Mouse (Mus musculus) forebrain, embryonic 14.5 days (tissue): ENCODE results near the gene Ccdc57. TPM values are rescaled to one million over a fixed set of nuclear protein-coding genes. Genes with fewer than 3 reads are reported as not detected.
"Not testable (repeated sequence)": the region's sequence is repeated elsewhere in the genome, so short reads cannot be mapped to it uniquely, and the experiment has no call there.

Source experiments
- ATAC-seq: fragments of 200-750 bp; cut with Nextera tagmentation; 2 replicates; pipeline ENCODE4 v1.8.0; 2017; ENCODE audit warnings: mild to moderate bottlenecking, moderate library complexity
- DNase-seq: peaks from one replicate; pipeline ENCODE4 v3.0.0-alpha.2; 2015; ENCODE audit warnings: low spot score
- H3K27ac ChIP-seq: fragments of 300-500 bp; sonication (generic); 2 replicates; pipeline ENCODE4 v1.5.1; 2014; ENCODE audit warnings: low read depth, mild to moderate bottlenecking, control low read depth, low read length, moderate library complexity
- H3K27me3 ChIP-seq: fragments of 300-500 bp; sonication (generic); replicated peaks from 2 replicates; pipeline ENCODE4 v1.6.1; 2014; ENCODE audit warnings: low read length, control low read depth, mixed read lengths; ENCODE audit not compliant: control insufficient read depth, insufficient read depth
- H3K36me3 ChIP-seq: fragments of 300-500 bp; sonication (generic); 2 replicates; pipeline ENCODE4 v1.6.1; 2014; ENCODE audit warnings: low read length, control low read depth; ENCODE audit not compliant: control insufficient read depth, insufficient read depth
- H3K4me1 ChIP-seq: fragments of 300-500 bp; sonication (generic); 2 replicates; pipeline ENCODE4 v1.6.1; 2014; ENCODE audit warnings: antibody characterized with exemption, low read length, control low read depth; ENCODE audit not compliant: control insufficient read depth, insufficient read depth
- H3K4me2 ChIP-seq: fragments of 300-500 bp; sonication (generic); 2 replicates; pipeline ENCODE4 v1.6.1; 2014; ENCODE audit warnings: mild to moderate bottlenecking, control low read depth, low read length
- H3K4me3 ChIP-seq: fragments of 300-500 bp; sonication (generic); 2 replicates; pipeline ENCODE4 v1.5.1; 2014; ENCODE audit warnings: low read depth, low read length, control low read depth
- H3K9ac ChIP-seq: fragments of 300-500 bp; sonication (generic); 2 replicates; pipeline ENCODE4 v1.6.1; 2014; ENCODE audit warnings: mild to moderate bottlenecking, low read length, control low read depth, moderate library complexity
- H3K9me3 ChIP-seq: fragments of 300-500 bp; sonication (generic); replicated peaks from 2 replicates; pipeline ENCODE4 v1.6.1; 2016; ENCODE audit warnings: low read length, control low read depth, mixed read lengths; ENCODE audit not compliant: control insufficient read depth
- WGBS: fragments of 180-500 bp; shearing (Covaris S2); extraction: QIAGEN DNeasy Blood & Tissue Kit; methylation state at CpG from one replicate; pipeline ENCODE4 v1.1.7; 2014; 5-methylcytosine and 5-hydroxymethylcytosine counted together
- polyA plus RNA-seq: library from polyadenylated mRNA; unstranded; fragments of >200 nt; fragmentation: Nextera tagmentation; extraction: Ambion mirVana; gene quantifications from 2 replicates; pipeline ENCODE4 v1.2.1, GENCODE M21; 2014

Ccdc57 gene
- polyA plus RNA-seq, 1 experiment from 2014 or later = 5.0 TPM

GRCm38 (mm10) chr11:120784064-120784791 lies 148.4 kb downstream of the Ccdc57 start, which contains the start of the genes Rfng and Gps1:
Rfng (minus strand) TSS chr11:120784207.
Gps1 (plus strand) TSS chr11:120784272.
- peaks cover 11% of the 10 kb centered on the region for H3K4me1 ChIP-seq
- H3K27me3 ChIP-seq = no peaks in the 10 kb centered on the region
- peak within 1 kb of the TSS; percentile 97 for H3K4me2 ChIP-seq
- ATAC-seq (peak; percentile 90), DNase-seq (peak; percentile 85)
- peaks cover 54% of the 10 kb centered on the region for H3K36me3 ChIP-seq
- H3K27ac ChIP-seq = peak within 1 kb of the TSS; percentile 66
- H3K4me3 ChIP-seq = peak within 1 kb of the TSS; percentile 94
- no peaks in the 10 kb centered on the region for H3K9me3 ChIP-seq
- WGBS = under 1% methylated on average over 84 of the region's 107 CpGs
- H3K9ac ChIP-seq = peak within 1 kb of the TSS; percentile 91

- DNase-seq (no peak), ATAC-seq (peak; percentile 44; the same call in 1 of the 2 replicates)
- H3K9me3 ChIP-seq = no peaks in the 10 kb centered on the region
- peak overlapping the region; percentile 97 for H3K4me2 ChIP-seq
- peaks cover 11% of the 10 kb centered on the region for H3K4me1 ChIP-seq
- H3K9ac ChIP-seq = peak overlapping the region; percentile 91
- peak overlapping the region; percentile 94 for H3K4me3 ChIP-seq
- H3K36me3 ChIP-seq = peaks cover 50% of the 10 kb centered on the region
- 2% methylated on average over 42 of the region's 42 CpGs for WGBS
- peak overlapping the region; percentile 66 for H3K27ac ChIP-seq
- H3K27me3 ChIP-seq = no peaks in the 10 kb centered on the region
Observed at GRCm38 (mm10) chr11:120783426-120784063, 149.1 kb downstream of the Ccdc57 start.

GRCm38 (mm10) chr11:120781361-120781760 lies 151.3 kb downstream of the Ccdc57 start:
- DNase-seq, H3K4me3 ChIP-seq, H3K4me2 ChIP-seq, H3K9ac ChIP-seq, H3K27ac ChIP-seq, H3K27me3 ChIP-seq, H3K9me3 ChIP-seq, ATAC-seq: not testable (repeated sequence)
- 92% methylated on average over 6 of the region's 6 CpGs for WGBS
- H3K36me3 ChIP-seq = peaks cover 28% of the 10 kb centered on the region
- H3K4me1 ChIP-seq = peaks cover 11% of the 10 kb centered on the region

- Histone ChIP-seq H3K4me3 (no peak overlapping the region), H3K27ac (no peak overlapping the region), H3K9me3 (no peaks in the 10 kb centered on the region), H3K9ac (no peak overlapping the region), H3K4me2 (no peak overlapping the region), H3K27me3 (no peaks in the 10 kb centered on the region), H3K4me1 (peaks cover 6% of the 10 kb centered on the region), H3K36me3 (peaks cover 21% of the 10 kb centered on the region)
- no peak for DNase-seq
- 84% methylated on average over 1 of the region's 1 CpGs for WGBS
- no peak for ATAC-seq
Observed at GRCm38 (mm10) chr11:120779876-120780275, 152.8 kb downstream of the Ccdc57 start.

GRCm38 (mm10) chr11:120777123-120777522 lies 155.5 kb downstream of the Ccdc57 start:
- Histone ChIP-seq H3K4me3 (no peak overlapping the region), H3K27me3 (no peaks in the 10 kb centered on the region), H3K4me2 (no peak overlapping the region), H3K36me3 (peaks cover 17% of the 10 kb centered on the region), H3K9me3 (no peaks in the 10 kb centered on the region), H3K4me1 (no peaks in the 10 kb centered on the region), H3K9ac (no peak overlapping the region), H3K27ac (no peak overlapping the region)
- WGBS = 27% methylated on average over 6 of the region's 6 CpGs
- ATAC-seq = no peak
- DNase-seq = no peak

Other genes starting within 250 kb of the Ccdc57 start
- 108 and 140 TPM in 2 replicates for gene Cenpx, start 219.1 kb downstream of the Ccdc57 start, polyA plus RNA-seq
- 39.0 and 59.5 TPM in 2 replicates for gene Lrrc45, start 218.9 kb downstream of the Ccdc57 start, polyA plus RNA-seq
- 110 and 119 TPM in 2 replicates for gene Rac3, start 211.4 kb downstream of the Ccdc57 start, polyA plus RNA-seq
- 11.2 and 13.7 TPM in 2 replicates for gene Dcxr, start 205.6 kb downstream of the Ccdc57 start, polyA plus RNA-seq
- 0.98 and 1.1 TPM in 2 replicates for gene Cbr2, start 200.8 kb downstream of the Ccdc57 start, polyA plus RNA-seq
- gene Hmga1b, start 170.1 kb downstream of the Ccdc57 start, polyA plus RNA-seq = 3.8 and 3.9 TPM in 2 replicates
- 39.4 and 64.8 TPM in 2 replicates for gene Rfng, start 148.7 kb downstream of the Ccdc57 start, polyA plus RNA-seq
- 348 and 350 TPM in 2 replicates for gene Gps1, start 148.6 kb downstream of the Ccdc57 start, polyA plus RNA-seq
- 53.5 and 58.6 TPM in 2 replicates for gene Dus1l, start 136.5 kb downstream of the Ccdc57 start, polyA plus RNA-seq
- gene Fasn, start 108.3 kb downstream of the Ccdc57 start, polyA plus RNA-seq = 84.2 and 102 TPM in 2 replicates
- gene Slc16a3, start 15.6 kb upstream of the Ccdc57 start, polyA plus RNA-seq = 3.8 and 5.6 TPM in 2 replicates
- gene Csnk1d, start 58.5 kb upstream of the Ccdc57 start, polyA plus RNA-seq = 51.5 and 59.6 TPM in 2 replicates
- gene Cd7, start 106.5 kb upstream of the Ccdc57 start, polyA plus RNA-seq = not detected in 2 replicates
- gene Sectm1b, start 130.7 kb upstream of the Ccdc57 start, polyA plus RNA-seq = not detected in 2 replicates
- 0.16 TPM in 1 of 2 replicates, not detected in the other for gene Sectm1a, start 148.3 kb upstream of the Ccdc57 start, polyA plus RNA-seq
- not detected in 2 replicates for gene Tex19.2, start 185.8 kb upstream of the Ccdc57 start, polyA plus RNA-seq
- gene Tex19.1, start 213.3 kb upstream of the Ccdc57 start, polyA plus RNA-seq = not detected in 2 replicates
- gene Uts2r, start 227.4 kb upstream of the Ccdc57 start, polyA plus RNA-seq = 0.12 TPM in 1 of 2 replicates, not detected in the other